Mouse (Mus musculus): ENCODE data around the gene Gdpd1. TPM values are rescaled to one million over a fixed set of nuclear protein-coding genes. Genes with fewer than 3 reads are reported as not detected.

The Gdpd1 gene
- total RNA-seq, 1 experiment from 2014 or later = 2.7 TPM

DNA sequence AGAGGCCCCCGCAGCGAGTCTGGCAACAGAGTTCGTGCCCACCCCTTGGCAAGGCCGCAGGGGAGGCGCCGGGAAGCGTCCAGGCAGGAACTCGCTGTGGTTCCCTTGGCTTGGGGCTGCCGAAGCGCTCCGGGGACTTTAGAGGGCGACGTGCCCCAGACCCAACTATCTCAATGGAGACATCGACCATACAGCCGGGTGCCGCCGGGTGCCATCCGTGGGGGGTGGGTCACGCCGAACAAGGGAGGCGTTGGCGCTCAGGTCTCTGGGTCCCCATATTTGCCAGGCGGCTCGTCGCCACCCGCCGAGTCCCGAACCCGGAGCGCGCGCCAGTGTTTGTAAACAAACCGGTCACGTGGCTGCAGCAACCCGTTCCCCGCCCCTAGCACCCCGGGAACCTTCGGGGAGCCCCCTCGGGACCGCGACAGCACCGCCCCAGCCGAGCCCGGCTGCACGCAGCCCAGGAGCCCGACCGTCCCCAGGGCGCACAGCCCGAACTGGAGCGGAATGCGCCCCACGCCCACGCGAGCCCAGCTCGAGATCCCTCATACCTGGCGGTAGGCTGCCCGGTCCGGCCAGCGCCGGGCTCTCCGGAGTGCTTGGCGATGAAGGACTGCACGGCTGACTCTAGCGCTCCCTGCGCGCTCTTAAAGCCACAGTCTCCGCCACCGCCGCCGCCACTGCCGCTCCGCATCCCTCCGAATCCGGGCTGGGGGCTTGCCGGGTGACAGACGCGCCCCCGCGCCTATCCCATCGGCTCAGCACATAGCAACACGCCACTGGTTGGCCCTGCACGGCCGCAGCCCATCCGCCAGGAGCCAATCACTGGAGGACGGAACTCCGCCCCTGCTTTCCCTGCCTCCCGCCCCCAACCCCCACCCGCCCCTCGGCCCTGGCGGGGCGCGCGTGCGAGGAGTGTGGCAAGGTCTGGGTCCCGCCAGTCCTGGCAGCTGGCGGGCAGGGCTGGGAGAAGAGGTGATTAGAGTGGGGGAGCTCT is 80.5 kb downstream of the Gdpd1 start, which contains the start of gene Ypel2:
Gene Ypel2, minus strand, starts transcription at position 667 of the 997 bp plus-strand sequence.
- peak; percentile 89 for ATAC-seq (replicated peaks; ENCODE audit: low read depth, poor library complexity, severe bottlenecking)

DNA sequence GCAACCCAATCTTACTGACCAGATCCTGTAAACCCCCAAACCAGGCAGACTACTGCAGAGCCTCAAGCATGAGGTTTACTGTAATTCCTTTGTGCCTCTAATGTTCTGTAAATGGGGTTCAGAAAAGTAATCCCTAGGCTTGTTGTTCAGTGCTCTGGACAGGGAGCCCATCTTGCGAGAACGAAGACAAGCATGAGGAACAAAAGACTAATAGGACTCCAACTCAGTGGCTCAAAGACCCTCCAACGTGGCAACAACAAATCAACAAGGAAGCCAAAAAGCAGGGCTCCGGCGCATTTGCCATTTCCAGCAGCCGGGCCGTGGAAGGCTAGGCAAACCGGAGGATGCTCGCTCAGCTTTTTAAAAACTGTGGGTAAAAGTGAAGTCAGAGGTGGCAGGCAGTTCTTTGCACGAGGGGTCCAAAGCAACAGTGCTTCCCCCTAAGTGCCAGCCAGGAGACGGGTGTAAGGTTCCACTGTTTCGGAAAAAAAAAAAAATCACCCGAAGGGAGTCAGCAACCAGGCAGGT is 81.3 kb downstream of the Gdpd1 start:
- no peak for ATAC-seq (replicated peaks; ENCODE audit: low read depth, poor library complexity, severe bottlenecking)

DNA sequence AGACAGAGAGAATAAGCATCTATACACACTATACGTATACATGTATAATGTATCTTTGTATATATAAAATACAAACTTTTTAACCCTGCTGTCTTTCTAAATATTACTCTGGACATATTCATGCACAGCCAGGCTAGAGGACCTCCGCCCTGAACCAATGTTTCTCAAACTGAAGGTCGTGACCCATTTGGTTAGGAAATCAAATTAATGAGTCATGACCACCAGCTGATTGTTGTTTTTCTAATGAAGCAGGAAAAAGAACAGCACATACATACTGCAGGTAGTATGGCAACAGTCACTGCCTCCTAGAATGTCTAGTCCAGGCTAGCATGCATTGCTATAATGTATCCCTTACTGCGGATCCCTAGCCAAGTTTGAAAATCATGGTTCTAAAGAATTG is 82.6 kb downstream of the Gdpd1 start:
- no peak for ATAC-seq (replicated peaks; ENCODE audit: low read depth, poor library complexity, severe bottlenecking)

DNA sequence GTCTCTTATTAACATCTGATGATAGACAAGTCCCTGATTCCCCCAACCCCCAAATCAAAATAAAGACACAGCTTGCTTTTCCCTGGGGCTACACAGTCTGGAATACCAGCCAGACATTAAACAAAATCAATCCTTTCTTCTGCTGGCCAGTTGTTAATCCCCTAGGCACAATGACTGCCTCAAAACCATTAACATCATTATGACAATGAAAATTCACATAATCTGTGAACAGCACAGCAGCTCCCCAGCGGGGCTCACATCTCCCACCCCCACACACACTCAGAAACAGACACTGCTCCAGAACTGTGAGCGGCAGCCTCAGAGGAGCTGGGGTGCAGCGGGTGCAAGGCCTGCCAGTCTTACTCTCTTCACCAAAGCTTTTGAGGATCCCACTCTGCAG is 83.6 kb downstream of the Gdpd1 start:
- ATAC-seq (replicated peaks; ENCODE audit: low read depth, poor library complexity, severe bottlenecking) = no peak

DNA sequence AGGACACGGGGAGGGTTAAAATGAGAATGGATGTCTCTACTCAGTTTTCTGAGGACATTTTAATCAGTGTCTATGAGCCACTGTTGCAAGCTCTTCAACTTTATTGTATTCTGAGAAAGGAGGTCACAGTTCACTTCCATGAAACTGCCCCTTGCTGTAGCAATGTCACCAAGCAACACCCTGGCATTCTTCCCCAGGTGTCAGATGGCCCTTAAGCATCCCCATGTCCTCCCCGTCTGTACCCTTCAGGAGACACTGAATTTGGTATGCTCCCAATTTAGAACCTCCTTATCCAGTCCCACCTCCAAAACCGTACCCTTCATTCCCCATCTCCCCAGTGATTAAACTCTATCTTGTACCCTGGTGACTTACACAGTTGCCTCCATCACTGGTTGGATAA is 88.9 kb downstream of the Gdpd1 start:
- ATAC-seq (replicated peaks; ENCODE audit: low read depth, poor library complexity, severe bottlenecking) = no peak

Other genes starting within 250 kb of the Gdpd1 start
- gene Ypel2, start 80.4 kb downstream of the Gdpd1 start, total RNA-seq (2017) = 2.4 and 5.3 TPM in 2 replicates
- 18.2 and 22.2 TPM in 2 replicates for gene Smg8, start 12.7 kb upstream of the Gdpd1 start, total RNA-seq (2017)
- gene Prr11, start 34.6 kb upstream of the Gdpd1 start, total RNA-seq (2017) = 16.3 and 17.2 TPM in 2 replicates
- gene Ska2, start 35.2 kb upstream of the Gdpd1 start, total RNA-seq (2017) = 38.3 and 41.8 TPM in 2 replicates
- gene Trim37, start 53.0 kb upstream of the Gdpd1 start, total RNA-seq (2017) = 72.3 and 75.1 TPM in 2 replicates

Data from common myeloid progenitor, adult 5-6 weeks (primary cell).